Mouse (Mus musculus): Measurements from ENCODE around the gene Ror1. TPM values are rescaled to one million over a fixed set of nuclear protein-coding genes. Genes with fewer than 3 reads are reported as not detected.

Ror1 gene
- total RNA-seq, 2 experiments from 2014 or later, result 7.7 to 9.7 TPM

- intact Hi-C loops (cut with DNase I), result no loop called here
- no peak for DNase-seq (ENCODE audit: low spot score)
Observed at GRCm38 (mm10) chr4:100203066-100203465, 107.5 kb downstream of the Ror1 start.

GRCm38 (mm10) chr4:100203688-100204087 is 108.1 kb downstream of the Ror1 start:
- DNase-seq (ENCODE audit: low spot score), result no peak
- intact Hi-C loops (cut with DNase I), result no loop called here

GRCm38 (mm10) chr4:100204381-100204780 is 108.8 kb downstream of the Ror1 start:
- no peak for DNase-seq (ENCODE audit: low spot score)
- intact Hi-C loops (cut with DNase I), result no loop called here

- DNase-seq (ENCODE audit: low spot score), result no peak
- intact Hi-C loops (cut with DNase I), result no loop called here
Observed at GRCm38 (mm10) chr4:100208081-100208480, 112.5 kb downstream of the Ror1 start.

GRCm38 (mm10) chr4:100209106-100209505 is 113.5 kb downstream of the Ror1 start:
- intact Hi-C loops (cut with DNase I), result no loop called here

GRCm38 (mm10) chr4:100211331-100211730 is 115.7 kb downstream of the Ror1 start:
- DNase-seq (ENCODE audit: low spot score), result no peak
- intact Hi-C loops (cut with DNase I), result loop anchor here (5.0 to 10.0 kb wide), 3 partner anchors 83 to 323 kb away; no protein-coding TSS in a partner anchor

More at GRCm38 (mm10) chr4:100209106-100209505, 113.5 kb downstream of the Ror1 start:
- no peak for DNase-seq (ENCODE audit: low spot score)

- intact Hi-C loops (cut with DNase I), result loop anchor here (5.0 to 10.0 kb wide), 4 partner anchors 80 to 320 kb away; partner anchors contain the start of gene Ror1
- DNase-seq (ENCODE audit: low spot score), result no peak
Observed at GRCm38 (mm10) chr4:100214324-100215215, 119.0 kb downstream of the Ror1 start.

- DNase-seq (ENCODE audit: low spot score), result no peak
- intact Hi-C loops (cut with DNase I), result loop anchor here (5.0 to 10.0 kb wide), 3 partner anchors 78 to 318 kb away; partner anchors contain the start of gene Ror1
Observed at GRCm38 (mm10) chr4:100216587-100216986, 121.0 kb downstream of the Ror1 start.

- intact Hi-C loops (cut with DNase I), result loop anchor here (5.0 to 10.0 kb wide), 3 partner anchors 76 to 316 kb away; partner anchors contain the start of gene Ror1
- no peak for DNase-seq (ENCODE audit: low spot score)
Observed at GRCm38 (mm10) chr4:100219026-100219425, 123.4 kb downstream of the Ror1 start.

GRCm38 (mm10) chr4:100219599-100219998 is 124.0 kb downstream of the Ror1 start:
- DNase-seq (ENCODE audit: low spot score), result no peak
- intact Hi-C loops (cut with DNase I), result loop anchor here (5.0 to 10.0 kb wide), 3 partner anchors 75 to 315 kb away; partner anchors contain the start of gene Ror1

- intact Hi-C loops (cut with DNase I), result no loop called here
- no peak for DNase-seq (ENCODE audit: low spot score)
Observed at GRCm38 (mm10) chr4:100221978-100222737, 126.6 kb downstream of the Ror1 start.

- intact Hi-C loops (cut with DNase I), result no loop called here
Observed at GRCm38 (mm10) chr4:100223532-100223931, 127.9 kb downstream of the Ror1 start.

GRCm38 (mm10) chr4:100223965-100224364 is 128.4 kb downstream of the Ror1 start:
- DNase-seq (ENCODE audit: low spot score), result no peak

More at GRCm38 (mm10) chr4:100223532-100223931, 127.9 kb downstream of the Ror1 start:
- no peak for DNase-seq (ENCODE audit: low spot score)

GRCm38 (mm10) chr4:100226619-100227018 is 131.0 kb downstream of the Ror1 start:
- intact Hi-C loops (cut with DNase I), result no loop called here

More at GRCm38 (mm10) chr4:100223965-100224364, 128.4 kb downstream of the Ror1 start:
- intact Hi-C loops (cut with DNase I), result no loop called here

GRCm38 (mm10) chr4:100228106-100228505 is 132.5 kb downstream of the Ror1 start:
- intact Hi-C loops (cut with DNase I), result no loop called here
- no peak for DNase-seq (ENCODE audit: low spot score)

More at GRCm38 (mm10) chr4:100226619-100227018, 131.0 kb downstream of the Ror1 start:
- DNase-seq (ENCODE audit: low spot score), result no peak

GRCm38 (mm10) chr4:100230245-100230644 is 134.7 kb downstream of the Ror1 start:
- intact Hi-C loops (cut with DNase I), result no loop called here
- no peak for DNase-seq (ENCODE audit: low spot score)

GRCm38 (mm10) chr4:100230963-100231362 is 135.4 kb downstream of the Ror1 start:
- intact Hi-C loops (cut with DNase I), result no loop called here
- no peak for DNase-seq (ENCODE audit: low spot score)

- no peak for DNase-seq (ENCODE audit: low spot score)
- intact Hi-C loops (cut with DNase I), result no loop called here
Observed at GRCm38 (mm10) chr4:100231906-100232305, 136.3 kb downstream of the Ror1 start.

GRCm38 (mm10) chr4:100232541-100232940 is 136.9 kb downstream of the Ror1 start:
- intact Hi-C loops (cut with DNase I), result no loop called here
- no peak for DNase-seq (ENCODE audit: low spot score)

GRCm38 (mm10) chr4:100233770-100234169 is 138.2 kb downstream of the Ror1 start:
- intact Hi-C loops (cut with DNase I), result no loop called here

More at GRCm38 (mm10) chr4:100233770-100234169, 138.2 kb downstream of the Ror1 start:
- no peak for DNase-seq (ENCODE audit: low spot score)
